Mouse (Mus musculus) kidney, adult 2 months (tissue): ENCODE measurements around the gene Uqcrq.

Source experiments
- CTCF ChIP-seq: fragments of 200-500 bp; conservative IDR thresholded peaks from 2 replicates; pipeline ENCODE4 v1.5.1; 2011; ENCODE audit warnings: low read depth, mild to moderate bottlenecking, control low read depth, low read length, moderate library complexity, mixed read lengths; ENCODE audit not compliant: insufficient read depth, insufficient read length
- POLR2A ChIP-seq: fragments of 200-500 bp; IDR thresholded peaks from one replicate; pipeline ENCODE4 v1.6.1; 2011; ENCODE audit warnings: low read depth, low read length, control low read depth

GRCm38 (mm10) chr11:53431347-53432056 is 871 bp upstream of the Uqcrq start:
- no peak for TF ChIP-seq CTCF
- no peak for TF ChIP-seq POLR2A
